Mouse (Mus musculus): Measurements from ENCODE around the gene Ctbs.

The Ctbs gene

GRCm38 (mm10) chr3:146433681-146434350, 15.8 kb upstream of the Ctbs start:
- DNase-seq (ENCODE audit: extremely low spot score): no peak

- DNase-seq (ENCODE audit: extremely low spot score): no peak
These were observed 14.9 kb upstream of the Ctbs start for GRCm38 (mm10) chr3:146434686-146435085.

- DNase-seq (ENCODE audit: extremely low spot score): no peak
These were observed 14.1 kb upstream of the Ctbs start for GRCm38 (mm10) chr3:146435533-146435932.

GRCm38 (mm10) chr3:146436114-146436513, 13.5 kb upstream of the Ctbs start:
- no peak for DNase-seq (ENCODE audit: extremely low spot score)

GRCm38 (mm10) chr3:146440011-146440410, 9.6 kb upstream of the Ctbs start:
- DNase-seq (ENCODE audit: extremely low spot score): no peak

- no peak for DNase-seq (ENCODE audit: extremely low spot score)
These were observed 9.2 kb upstream of the Ctbs start for GRCm38 (mm10) chr3:146440422-146440821.

GRCm38 (mm10) chr3:146442484-146442883, 7.1 kb upstream of the Ctbs start:
- no peak for DNase-seq (ENCODE audit: extremely low spot score)

GRCm38 (mm10) chr3:146442936-146443335, 6.7 kb upstream of the Ctbs start:
- no peak for DNase-seq (ENCODE audit: extremely low spot score)

GRCm38 (mm10) chr3:146443380-146443779, 6.2 kb upstream of the Ctbs start:
- no peak for DNase-seq (ENCODE audit: extremely low spot score)

GRCm38 (mm10) chr3:146444880-146445279, 4.7 kb upstream of the Ctbs start:
- no peak for DNase-seq (ENCODE audit: extremely low spot score)

- no peak for DNase-seq (ENCODE audit: extremely low spot score)
These were observed 2.4 kb upstream of the Ctbs start for GRCm38 (mm10) chr3:146447156-146447555.

- DNase-seq (ENCODE audit: extremely low spot score): no peak
These were observed 2.0 kb upstream of the Ctbs start for GRCm38 (mm10) chr3:146447598-146447997.

- DNase-seq (ENCODE audit: extremely low spot score): no peak
These were observed 1.2 kb upstream of the Ctbs start for GRCm38 (mm10) chr3:146448372-146448771.

- no peak for DNase-seq (ENCODE audit: extremely low spot score)
These were observed 626 bp upstream of the Ctbs start for GRCm38 (mm10) chr3:146448969-146449368.

GRCm38 (mm10) chr3:146450371-146450841, 811 bp downstream of the Ctbs start:
- DNase-seq (ENCODE audit: extremely low spot score): peak; percentile 93

- DNase-seq (ENCODE audit: extremely low spot score): no peak
These were observed 1.8 kb downstream of the Ctbs start for GRCm38 (mm10) chr3:146451375-146451774.

- no peak for DNase-seq (ENCODE audit: extremely low spot score)
These were observed 13.3 kb downstream of the Ctbs start for GRCm38 (mm10) chr3:146462939-146463338.

- no peak for DNase-seq (ENCODE audit: extremely low spot score)
These were observed 19.6 kb downstream of the Ctbs start for GRCm38 (mm10) chr3:146469226-146469625.

- DNase-seq (ENCODE audit: extremely low spot score): no peak
These were observed 23.1 kb downstream of the Ctbs start for GRCm38 (mm10) chr3:146472657-146473056.

- no peak for DNase-seq (ENCODE audit: extremely low spot score)
These were observed 24.1 kb downstream of the Ctbs start for GRCm38 (mm10) chr3:146473741-146474140.

GRCm38 (mm10) chr3:146474428-146474827, 24.8 kb downstream of the Ctbs start:
- no peak for DNase-seq (ENCODE audit: extremely low spot score)

- DNase-seq (ENCODE audit: extremely low spot score): no peak
These were observed 32.4 kb downstream of the Ctbs start for GRCm38 (mm10) chr3:146482044-146482443.

- DNase-seq (ENCODE audit: extremely low spot score): no peak
These were observed 36.9 kb downstream of the Ctbs start for GRCm38 (mm10) chr3:146486464-146486863.

- no peak for DNase-seq (ENCODE audit: extremely low spot score)
These were observed 45.3 kb downstream of the Ctbs start for GRCm38 (mm10) chr3:146494941-146495340.
